Mouse (Mus musculus) G1E (cell line): ENCODE data around the gene Aig1.

Source experiments
- CTCF ChIP-seq: IDR thresholded peaks from 2 replicates; pipeline ENCODE4 v1.5.1; 2012; ENCODE audit warnings: low read depth, low read length, inconsistent platforms, mixed read lengths
- GATA1 ChIP-seq: IDR thresholded peaks from 2 replicates; pipeline ENCODE4 v1.6.1; 2012; ENCODE audit warnings: borderline replicate concordance, low read length, inconsistent platforms, mixed read lengths
- POLR2AphosphoS5 ChIP-seq: IDR thresholded peaks from 2 replicates; pipeline ENCODE4 v1.6.1; 2012; ENCODE audit warnings: low read depth, low read length, inconsistent platforms; ENCODE audit not compliant: insufficient replicate concordance
- TAL1 ChIP-seq: conservative IDR thresholded peaks from 2 replicates; pipeline ENCODE4 v1.6.1; 2012; ENCODE audit warnings: low read depth, low read length, inconsistent platforms, mixed read lengths

DNA sequence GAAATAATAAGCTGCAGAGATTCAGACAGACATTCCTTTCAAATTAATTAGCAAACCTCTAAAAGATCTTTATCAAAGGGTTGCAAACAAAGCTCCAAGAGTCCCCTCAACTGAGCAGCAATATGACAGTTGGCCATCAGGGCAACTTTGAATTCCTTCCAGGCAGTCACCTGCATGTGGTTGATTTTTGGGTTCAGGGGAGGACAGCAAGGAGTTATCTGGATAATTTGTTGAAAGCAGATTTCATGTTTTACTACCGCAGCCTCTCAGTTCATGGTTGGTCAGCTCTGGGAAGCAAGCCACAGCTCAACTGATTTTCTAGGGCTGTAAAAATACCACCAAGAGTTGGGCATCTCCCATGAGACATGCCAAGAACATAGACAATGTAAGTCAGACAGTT is 98.1 kb downstream of the Aig1 start:
- TF ChIP-seq CTCF, result no peak
- TF ChIP-seq POLR2AphosphoS5, result no peak
- TF ChIP-seq GATA1, result no peak
- TF ChIP-seq TAL1, result no peak
